Mouse (Mus musculus) ES-E14 (cell line): ENCODE results near the gene Nrip3. TPM values are rescaled to one million over a fixed set of nuclear protein-coding genes. Genes with fewer than 3 reads are reported as not detected.

ENCODE experiments used
- DNase-seq: peaks from one replicate; pipeline ENCODE4 v3.0.0-alpha.2; 2013; ENCODE audit warnings: low read depth, low spot score
- H3K27ac ChIP-seq: 2 replicates; pipeline ENCODE4 v1.5.1; 2012; ENCODE audit warnings: low read depth, mild to moderate bottlenecking, low read length, moderate library complexity, mixed read lengths; ENCODE audit not compliant: poor library complexity, insufficient read depth, severe bottlenecking
- H3K36me3 ChIP-seq: 2 replicates; pipeline ENCODE4 v1.6.1; 2012; ENCODE audit warnings: mild to moderate bottlenecking, low read length, moderate library complexity, mixed read lengths; ENCODE audit not compliant: control insufficient read depth, poor library complexity, insufficient read depth, severe bottlenecking
- H3K4me1 ChIP-seq, 2 experiments: fragments of 150-350 bp in 1 of 2; sonication (generic) in 1 of 2; 2 replicates each; pipeline ENCODE4 v1.6.1; 2012; ENCODE audit warnings: low read length in 2 of 2, mild to moderate bottlenecking in 1 of 2, mixed read lengths in 1 of 2; ENCODE audit not compliant: control insufficient read depth in 2 of 2, insufficient read depth in 2 of 2, poor library complexity in 1 of 2
- H3K4me3 ChIP-seq, 2 experiments: fragments of 150-350 bp in 1 of 2; sonication (generic) in 1 of 2; 2 replicates each; pipeline ENCODE4 v1.5.1; 2012; ENCODE audit warnings: low read length in 2 of 2, low read depth in 1 of 2, mild to moderate bottlenecking in 1 of 2, mixed read lengths in 1 of 2; ENCODE audit not compliant: insufficient read depth in 1 of 2, poor library complexity in 1 of 2, severe bottlenecking in 1 of 2
- H3K9ac ChIP-seq: 2 replicates; pipeline ENCODE4 v1.6.1; 2012; ENCODE audit warnings: low read depth, mild to moderate bottlenecking, low read length, mixed read lengths; ENCODE audit not compliant: poor library complexity, insufficient read depth, severe bottlenecking
- H3K9me3 ChIP-seq: fragments of 150-350 bp; sonication (generic); 2 replicates; pipeline ENCODE4 v1.6.1; 2012; ENCODE audit warnings: low read depth, mild to moderate bottlenecking, low read length; ENCODE audit not compliant: control insufficient read depth, insufficient read depth
- CHD2 ChIP-seq: IDR thresholded peaks from 2 replicates; pipeline ENCODE4 v1.6.1; 2014; ENCODE audit warnings: mild to moderate bottlenecking, low read depth, low read length, inconsistent platforms
- HCFC1 ChIP-seq: IDR thresholded peaks from 2 replicates; pipeline ENCODE4 v1.6.1; 2012; ENCODE audit warnings: low read length, inconsistent platforms, borderline replicate concordance; ENCODE audit not compliant: insufficient read depth
- MAFK ChIP-seq: IDR thresholded peaks from 2 replicates; pipeline ENCODE4 v1.6.1; 2014; ENCODE audit warnings: mild to moderate bottlenecking, low read depth, low read length, inconsistent platforms; ENCODE audit not compliant: insufficient read depth
- ZC3H11A ChIP-seq: IDR thresholded peaks from 2 replicates; pipeline ENCODE4 v1.6.1; 2012; ENCODE audit warnings: low read depth, mild to moderate bottlenecking, inconsistent platforms, low read length, borderline replicate concordance
- ZNF384 ChIP-seq: IDR thresholded peaks from 2 replicates; pipeline ENCODE4 v1.6.1; 2012; ENCODE audit warnings: low read depth, low read length, inconsistent platforms
- in situ Hi-C, 2 experiments: fragments of 600-800 bp; cut with MboI; formaldehyde crosslinking; loops; one replicate each; pipeline ENCODE4 v1.15.1; 2025; ENCODE audit warnings: low sequenced_read_pairs in 2 of 2, inconsistent platforms in 1 of 2; ENCODE audit not compliant: unreplicated experiment in 2 of 2
- total RNA-seq: library from RNA; depleted of rRNA; stranded (reverse); fragments of 300-350 nt; gene quantifications from 2 replicates; pipeline ENCODE4 v1.2.3, GENCODE M21; 2012

The Nrip3 gene
- total RNA-seq, 1 experiment, result 0.98 TPM

GRCm38 (mm10) chr7:109731626-109732025 lies 50.2 kb downstream of the Nrip3 start, which contains the start of gene Ascl3:
Gene Ascl3 (minus strand): TSS chr7:109731726.
- no peak for TF ChIP-seq ZC3H11A
- TF ChIP-seq MAFK, result no peak
- no peak for TF ChIP-seq ZNF384
- no peak for TF ChIP-seq HCFC1
- no peak for TF ChIP-seq CHD2
- in situ Hi-C loops, result no loop called here
- H3K9ac ChIP-seq, result no peak within 1 kb of the TSS

GRCm38 (mm10) chr7:109723697-109724096 lies 58.1 kb downstream of the Nrip3 start, which contains the start of gene BC051019:
Gene BC051019 (minus strand): TSS chr7:109723850.
- DNase-seq, result no peak
- Histone ChIP-seq H3K36me3 (no peaks in the 10 kb centered on the region), H3K9me3 (no peaks in the 10 kb centered on the region), H3K9ac (no peak within 1 kb of the TSS), H3K4me3 (no peak within 1 kb of the TSS), H3K4me1 (peaks cover 2 to 3% of the 10 kb centered on the region in 2 experiments; a peak in 2 of 4 replicates), H3K27ac (no peak within 1 kb of the TSS)
- in situ Hi-C loops, result no loop called here
- TF ChIP-seq HCFC1, result no peak
- TF ChIP-seq MAFK, result no peak
- no peak for TF ChIP-seq CHD2
- TF ChIP-seq ZNF384, result no peak
- no peak for TF ChIP-seq ZC3H11A

More at GRCm38 (mm10) chr7:109731626-109732025, 50.2 kb downstream of the Nrip3 start, which contains the start of gene Ascl3:
- Histone ChIP-seq H3K4me3 (no peak within 1 kb of the TSS), H3K9me3 (no peaks in the 10 kb centered on the region), H3K27ac (no peak within 1 kb of the TSS), H3K36me3 (no peaks in the 10 kb centered on the region), H3K4me1 (peaks cover 0 to 2% of the 10 kb centered on the region in 2 experiments; a peak in 1 of 4 replicates)
- DNase-seq, result no peak

- Histone ChIP-seq H3K9ac (no peak overlapping the region), H3K27ac (no peak overlapping the region), H3K9me3 (no peaks in the 10 kb centered on the region), H3K4me3 (no peak overlapping the region), H3K4me1 (peaks cover 2 to 3% of the 10 kb centered on the region in 2 experiments; a peak in 2 of 4 replicates), H3K36me3 (no peaks in the 10 kb centered on the region)
- no peak for TF ChIP-seq HCFC1
- TF ChIP-seq ZC3H11A, result no peak
- no peak for DNase-seq
- in situ Hi-C loops, result no loop called here
These were observed 58.7 kb downstream of the Nrip3 start for GRCm38 (mm10) chr7:109723114-109723513.

- no peaks in the 10 kb centered on the region for H3K36me3 ChIP-seq
- H3K4me3 ChIP-seq, result no peak overlapping the region
- peaks cover 2 to 3% of the 10 kb centered on the region in 2 experiments; a peak in 2 of 4 replicates for H3K4me1 ChIP-seq
- no peak overlapping the region for H3K27ac ChIP-seq
- no peak for DNase-seq
- TF ChIP-seq ZC3H11A, result no peak
- no peak for TF ChIP-seq MAFK
- TF ChIP-seq HCFC1, result no peak
- no peak for TF ChIP-seq ZNF384
- TF ChIP-seq CHD2, result no peak
- in situ Hi-C loops, result no loop called here
- no peaks in the 10 kb centered on the region for H3K9me3 ChIP-seq
- no peak overlapping the region for H3K9ac ChIP-seq
These were observed 59.2 kb downstream of the Nrip3 start for GRCm38 (mm10) chr7:109722618-109723017.

DNA sequence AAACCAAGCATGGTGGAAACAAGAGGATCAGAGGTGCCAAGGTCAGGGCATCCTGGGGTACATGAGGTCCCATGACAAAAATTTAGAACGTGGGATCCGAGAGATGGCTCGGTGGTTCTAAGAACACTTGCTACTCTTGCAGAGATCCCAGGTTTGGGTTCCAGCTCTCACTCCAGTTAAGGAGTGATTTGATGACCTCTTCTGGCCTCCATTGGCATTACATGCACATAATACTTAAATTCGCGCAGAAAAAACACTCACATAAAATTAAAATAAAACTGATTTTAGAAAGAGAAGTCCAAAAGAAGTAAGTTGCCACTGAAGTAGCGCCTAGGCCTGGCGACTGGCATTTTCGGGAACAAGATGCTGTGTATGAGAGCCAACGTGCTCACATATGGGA lies 62.5 kb downstream of the Nrip3 start:
- Histone ChIP-seq H3K4me3 (no peak overlapping the region), H3K27ac (no peak overlapping the region), H3K9me3 (no peaks in the 10 kb centered on the region), H3K36me3 (no peaks in the 10 kb centered on the region), H3K9ac (no peak overlapping the region), H3K4me1 (peaks cover 0 to 3% of the 10 kb centered on the region in 2 experiments; a peak in 2 of 4 replicates)
- no peak for DNase-seq
- no peak for TF ChIP-seq ZC3H11A
- no peak for TF ChIP-seq CHD2
- no peak for TF ChIP-seq HCFC1
- no peak for TF ChIP-seq MAFK
- TF ChIP-seq ZNF384, result no peak
- in situ Hi-C loops, result no loop called here
